Mouse (Mus musculus) layer of hippocampus, adult 8-10 months (tissue): Measurements from ENCODE around the gene B3gntl1. TPM values are rescaled to one million over a fixed set of nuclear protein-coding genes. Genes with fewer than 3 reads are reported as not detected.

Source experiments
- total RNA-seq, 4 experiments: library from RNA; stranded (reverse); gene quantifications; 2 replicates each; pipeline ENCODE4 v1.2.4; 2022

Gene B3gntl1
- total RNA-seq, 4 experiments from 2014 or later, result 6.8 to 8.4 (median 7.9) TPM

Other genes starting within 250 kb of the B3gntl1 start
- gene Fn3k, start 238.2 kb downstream of the B3gntl1 start, total RNA-seq, result 10 to 100 TPM; 40.7 to 57.9 (median 49.9) TPM
- gene Tbcd, start 221.2 kb downstream of the B3gntl1 start, total RNA-seq, result 10 to 100 TPM; 40.3 to 43.8 (median 42.4) TPM
- gene Zfp750, start 153.8 kb downstream of the B3gntl1 start, total RNA-seq, result under 1 TPM in 3 of 4 experiments, not detected in 1; 0.14 to 0.37 (median 0.16) TPM
- 10 to 100 TPM in 3 of 4 experiments, 1 to 10 TPM in 1; 9.0 to 14.8 (median 12.3) TPM for gene Metrnl, start 28.4 kb upstream of the B3gntl1 start, total RNA-seq
- not detected for gene Ptchd3, start 157.1 kb upstream of the B3gntl1 start, total RNA-seq